Mouse (Mus musculus): ENCODE results near the gene Arhgef3. TPM values are rescaled to one million over a fixed set of nuclear protein-coding genes. Genes with fewer than 3 reads are reported as not detected.

Arhgef3 gene
- total and polyA plus RNA-seq, 2 experiments from 2014 or later: 12.3 to 17.7 TPM

GRCm38 (mm10) chr14:27303294-27303693 lies 188.6 kb downstream of the Arhgef3 start:
- Histone ChIP-seq H3K4me3 (ENCODE audit: low read depth, low read length) (no peak overlapping the region), H3K4me1 (ENCODE audit: insufficient read depth) (no peaks in the 10 kb centered on the region), H3K9ac (no peak overlapping the region), H3K27me3 (ENCODE audit: insufficient read depth, low read length) (no peaks in the 10 kb centered on the region), H3K27ac (ENCODE audit: low read depth, low read length) (no peak overlapping the region), H3K36me3 (ENCODE audit: insufficient read depth) (no peaks in the 10 kb centered on the region), H3K9me3 (ENCODE audit: low read length) (no peaks in the 10 kb centered on the region), H3K4me2 (ENCODE audit: low read depth) (no peak overlapping the region)
- 84% methylated on average over 4 of the region's 4 CpGs for WGBS
- DNase-seq (no peak), ATAC-seq (no peak)
- no peak for TF ChIP-seq CTCF (IDR thresholded peaks at IDR 0.05; ENCODE audit: low read depth)

DNA sequence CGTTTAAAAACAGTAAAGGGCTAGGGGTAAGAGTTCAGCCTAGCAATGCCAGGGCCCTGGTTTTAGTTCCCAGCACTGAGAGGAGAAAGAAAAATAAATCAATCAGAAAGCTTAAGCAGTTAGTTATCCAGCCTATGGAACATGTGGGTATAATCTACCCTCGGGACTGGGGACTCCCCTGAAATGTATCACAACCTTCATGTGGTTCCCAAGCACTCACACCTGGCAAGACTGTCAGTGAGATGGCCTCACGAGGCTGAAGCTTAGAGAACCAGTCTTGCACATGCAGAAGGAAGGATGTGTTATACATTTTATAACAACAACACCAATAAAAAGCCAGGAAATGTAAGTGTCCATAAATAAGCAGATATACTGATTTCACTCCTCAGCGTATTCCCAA lies 189.7 kb downstream of the Arhgef3 start:
- Histone ChIP-seq H3K9me3 (ENCODE audit: low read length) (no peaks in the 10 kb centered on the region), H3K27me3 (ENCODE audit: insufficient read depth, low read length) (no peaks in the 10 kb centered on the region), H3K4me2 (ENCODE audit: low read depth) (no peak overlapping the region), H3K27ac (ENCODE audit: low read depth, low read length) (no peak overlapping the region), H3K4me3 (ENCODE audit: low read depth, low read length) (no peak overlapping the region), H3K4me1 (ENCODE audit: insufficient read depth) (no peaks in the 10 kb centered on the region), H3K9ac (no peak overlapping the region), H3K36me3 (ENCODE audit: insufficient read depth) (no peaks in the 10 kb centered on the region)
- ATAC-seq (no peak), DNase-seq (no peak)
- 77% methylated on average over 4 of the region's 4 CpGs for WGBS
- TF ChIP-seq CTCF (IDR thresholded peaks at IDR 0.05; ENCODE audit: low read depth): no peak

DNA sequence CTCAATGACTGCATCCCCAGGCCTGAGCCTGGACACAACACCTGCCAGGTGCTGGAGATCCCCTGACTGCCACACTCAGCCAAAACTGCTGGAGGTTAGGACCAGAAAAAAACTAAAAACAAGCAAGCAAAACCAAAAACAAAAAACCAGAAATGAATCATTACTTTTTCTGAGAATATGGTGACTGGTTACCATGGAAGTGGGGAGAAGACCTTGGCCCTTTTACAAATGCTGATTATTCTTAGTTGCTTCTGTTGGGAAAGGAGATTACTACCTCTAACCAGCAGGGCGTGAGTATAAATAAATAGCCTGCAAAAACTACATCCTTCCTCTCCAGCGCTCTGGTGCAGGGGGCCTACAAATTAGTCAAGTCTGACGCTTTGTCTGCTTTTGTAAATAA lies 194.1 kb downstream of the Arhgef3 start:
- Histone ChIP-seq H3K4me1 (ENCODE audit: insufficient read depth) (no peaks in the 10 kb centered on the region), H3K27ac (ENCODE audit: low read depth, low read length) (no peak overlapping the region), H3K36me3 (ENCODE audit: insufficient read depth) (no peaks in the 10 kb centered on the region), H3K4me2 (ENCODE audit: low read depth) (no peak overlapping the region), H3K9me3 (ENCODE audit: low read length) (no peaks in the 10 kb centered on the region), H3K9ac (no peak overlapping the region), H3K4me3 (ENCODE audit: low read depth, low read length) (no peak overlapping the region), H3K27me3 (ENCODE audit: insufficient read depth, low read length) (no peaks in the 10 kb centered on the region)
- ATAC-seq (no peak), DNase-seq (no peak)
- no peak for TF ChIP-seq CTCF (IDR thresholded peaks at IDR 0.05; ENCODE audit: low read depth)
- WGBS: 67% methylated on average over 3 of the region's 3 CpGs

- no peak for ATAC-seq
- 77% methylated on average over 4 of the region's 4 CpGs for WGBS
Observed at GRCm38 (mm10) chr14:27310559-27311242, 196.0 kb downstream of the Arhgef3 start.

DNA sequence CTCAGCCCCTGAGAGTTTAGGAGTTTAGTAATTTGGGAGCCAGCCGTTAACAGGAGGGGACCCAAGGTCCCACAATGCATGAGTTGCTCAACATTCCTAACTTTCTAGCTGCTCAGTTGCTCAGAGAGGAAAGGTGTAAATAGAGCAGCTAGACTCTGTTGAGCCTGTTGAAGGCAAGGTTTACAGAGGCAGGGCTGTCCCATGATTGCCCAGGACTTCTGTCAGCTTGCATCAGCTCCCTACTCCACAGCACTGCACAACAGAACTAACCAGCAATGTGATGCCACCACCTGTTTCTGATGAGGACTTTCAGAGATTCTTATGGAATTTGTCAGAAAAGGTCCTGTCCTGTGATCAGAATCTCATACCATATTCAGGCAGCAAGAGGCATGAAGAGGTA lies 197.7 kb downstream of the Arhgef3 start:
- Histone ChIP-seq H3K27me3 (ENCODE audit: insufficient read depth, low read length) (no peaks in the 10 kb centered on the region), H3K9ac (no peak overlapping the region), H3K27ac (ENCODE audit: low read depth, low read length) (no peak overlapping the region), H3K4me3 (ENCODE audit: low read depth, low read length) (no peak overlapping the region), H3K4me2 (ENCODE audit: low read depth) (no peak overlapping the region), H3K9me3 (ENCODE audit: low read length) (no peaks in the 10 kb centered on the region), H3K4me1 (ENCODE audit: insufficient read depth) (no peaks in the 10 kb centered on the region), H3K36me3 (ENCODE audit: insufficient read depth) (no peaks in the 10 kb centered on the region)
- TF ChIP-seq CTCF (IDR thresholded peaks at IDR 0.05; ENCODE audit: low read depth): no peak
- no peak for DNase-seq
- no peak for ATAC-seq
- WGBS: 94% methylated on average over 1 of the region's 1 CpGs

More at GRCm38 (mm10) chr14:27310559-27311242, 196.0 kb downstream of the Arhgef3 start:
- H3K9ac ChIP-seq: no peak overlapping the region
- H3K27me3 ChIP-seq (ENCODE audit: insufficient read depth, low read length): no peaks in the 10 kb centered on the region
- no peak overlapping the region for H3K27ac ChIP-seq (ENCODE audit: low read depth, low read length)
- TF ChIP-seq CTCF (IDR thresholded peaks at IDR 0.05; ENCODE audit: low read depth): no peak
- H3K36me3 ChIP-seq (ENCODE audit: insufficient read depth): no peaks in the 10 kb centered on the region
- H3K9me3 ChIP-seq (ENCODE audit: low read length): no peaks in the 10 kb centered on the region
- H3K4me3 ChIP-seq (ENCODE audit: low read depth, low read length): no peak overlapping the region
- no peak for DNase-seq
- H3K4me2 ChIP-seq (ENCODE audit: low read depth): no peak overlapping the region
- H3K4me1 ChIP-seq (ENCODE audit: insufficient read depth): no peaks in the 10 kb centered on the region

GRCm38 (mm10) chr14:27315737-27316136 lies 201.0 kb downstream of the Arhgef3 start:
- DNase-seq: no peak

GRCm38 (mm10) chr14:27317146-27317545 lies 202.4 kb downstream of the Arhgef3 start:
- H3K9me3 ChIP-seq (ENCODE audit: low read length): no peaks in the 10 kb centered on the region
- H3K4me3 ChIP-seq (ENCODE audit: low read depth, low read length): no peak overlapping the region
- no peak overlapping the region for H3K4me2 ChIP-seq (ENCODE audit: low read depth)
- H3K9ac ChIP-seq: no peak overlapping the region
- WGBS: 78% methylated on average over 8 of the region's 8 CpGs
- H3K36me3 ChIP-seq (ENCODE audit: insufficient read depth): no peaks in the 10 kb centered on the region
- DNase-seq: no peak
- TF ChIP-seq CTCF (IDR thresholded peaks at IDR 0.05; ENCODE audit: low read depth): no peak
- no peaks in the 10 kb centered on the region for H3K27me3 ChIP-seq (ENCODE audit: insufficient read depth, low read length)
- no peaks in the 10 kb centered on the region for H3K4me1 ChIP-seq (ENCODE audit: insufficient read depth)
- ATAC-seq: no peak
- H3K27ac ChIP-seq (ENCODE audit: low read depth, low read length): no peak overlapping the region

More at GRCm38 (mm10) chr14:27315737-27316136, 201.0 kb downstream of the Arhgef3 start:
- Histone ChIP-seq H3K27ac (ENCODE audit: low read depth, low read length) (no peak overlapping the region), H3K4me3 (ENCODE audit: low read depth, low read length) (no peak overlapping the region), H3K4me1 (ENCODE audit: insufficient read depth) (no peaks in the 10 kb centered on the region), H3K27me3 (ENCODE audit: insufficient read depth, low read length) (no peaks in the 10 kb centered on the region), H3K9ac (no peak overlapping the region), H3K9me3 (ENCODE audit: low read length) (no peaks in the 10 kb centered on the region), H3K4me2 (ENCODE audit: low read depth) (no peak overlapping the region), H3K36me3 (ENCODE audit: insufficient read depth) (no peaks in the 10 kb centered on the region)
- no peak for TF ChIP-seq CTCF (IDR thresholded peaks at IDR 0.05; ENCODE audit: low read depth)
- ATAC-seq: no peak
- WGBS: 89% methylated on average over 6 of the region's 6 CpGs

Data from forebrain, postnatal 0 days (tissue).